Mouse (Mus musculus) lung, postnatal 14 days (tissue): ENCODE measurements around the gene Htra2.

ENCODE experiments used
- DNase-seq: peaks from one replicate; pipeline ENCODE4 v3.0.0; 2021

Htra2 gene

GRCm38 (mm10) chr6:83054871-83055431 lies at the start of gene Htra2:
Gene Htra2, minus strand, starts transcription at chr6:83055273.
- DNase-seq: peak; percentile 43

GRCm38 (mm10) chr6:83104158-83104557 lies 49.1 kb upstream of the Htra2 start:
- no peak for DNase-seq

- no peak for DNase-seq
Measured at GRCm38 (mm10) chr6:83103130-83103650, 48.1 kb upstream of the Htra2 start.

- peak; percentile 65 for DNase-seq
Measured at GRCm38 (mm10) chr6:83101688-83102556, 46.8 kb upstream of the Htra2 start.

GRCm38 (mm10) chr6:83101316-83101687 lies 46.2 kb upstream of the Htra2 start, which contains the start of the genes Ccdc142 and Gm42688:
Gene Ccdc142, plus strand, starts transcription at chr6:83101601.
Gene Gm42688, plus strand, starts transcription at chr6:83101617.
- DNase-seq: peak; percentile 90

GRCm38 (mm10) chr6:83098411-83098810 lies 43.3 kb upstream of the Htra2 start:
- no peak for DNase-seq

- no peak for DNase-seq
Measured at GRCm38 (mm10) chr6:83095968-83096367, 40.9 kb upstream of the Htra2 start.

- peak; percentile 46 for DNase-seq
Measured at GRCm38 (mm10) chr6:83092416-83093127, 37.5 kb upstream of the Htra2 start.

GRCm38 (mm10) chr6:83087926-83088260 lies 32.8 kb upstream of the Htra2 start:
- no peak for DNase-seq

GRCm38 (mm10) chr6:83087205-83087925 lies 32.3 kb upstream of the Htra2 start:
- DNase-seq: peak; percentile 28

- DNase-seq: no peak
Measured at GRCm38 (mm10) chr6:83086121-83087035, 31.3 kb upstream of the Htra2 start, which contains the start of gene Lbx2. Gene Lbx2, plus strand, starts transcription at chr6:83086367.

- DNase-seq: no peak
Measured at GRCm38 (mm10) chr6:83084477-83084876, 29.4 kb upstream of the Htra2 start.

- DNase-seq: no peak
Measured at GRCm38 (mm10) chr6:83083497-83083896, 28.4 kb upstream of the Htra2 start.

GRCm38 (mm10) chr6:83080210-83080609 lies 25.1 kb upstream of the Htra2 start:
- no peak for DNase-seq

- peak; percentile 100 for DNase-seq
Measured at GRCm38 (mm10) chr6:83078324-83078858, 23.3 kb upstream of the Htra2 start.

- peak; percentile 24 for DNase-seq
Measured at GRCm38 (mm10) chr6:83077630-83078323, 22.7 kb upstream of the Htra2 start, which contains the start of gene Pcgf1. Gene Pcgf1, plus strand, starts transcription at chr6:83077869.

- no peak for DNase-seq
Measured at GRCm38 (mm10) chr6:83074979-83075378, 19.9 kb upstream of the Htra2 start.

GRCm38 (mm10) chr6:83071220-83071619 lies 16.1 kb upstream of the Htra2 start:
- no peak for DNase-seq

- peak; percentile 18 for DNase-seq
Measured at GRCm38 (mm10) chr6:83070311-83071219, 15.5 kb upstream of the Htra2 start.

GRCm38 (mm10) chr6:83070247-83070310 lies 15.0 kb upstream of the Htra2 start, which contains the start of gene Tlx2:
Gene Tlx2, minus strand, starts transcription at chr6:83070293.
- DNase-seq: no peak
